Mouse (Mus musculus) megakaryocyte, embryonic 14.5 days (primary cell): ENCODE data around the gene Klhdc8b.

Experiments used
- FLI1 ChIP-seq: IDR thresholded peaks from 2 replicates; pipeline ENCODE4 v1.6.1; 2012; ENCODE audit warnings: low read length, inconsistent platforms, mixed read lengths
- GATA1 ChIP-seq: IDR thresholded peaks from 3 replicates; pipeline ENCODE4 v1.6.1; 2012; ENCODE audit warnings: mixed read lengths, low read length, inconsistent platforms, borderline replicate concordance

DNA sequence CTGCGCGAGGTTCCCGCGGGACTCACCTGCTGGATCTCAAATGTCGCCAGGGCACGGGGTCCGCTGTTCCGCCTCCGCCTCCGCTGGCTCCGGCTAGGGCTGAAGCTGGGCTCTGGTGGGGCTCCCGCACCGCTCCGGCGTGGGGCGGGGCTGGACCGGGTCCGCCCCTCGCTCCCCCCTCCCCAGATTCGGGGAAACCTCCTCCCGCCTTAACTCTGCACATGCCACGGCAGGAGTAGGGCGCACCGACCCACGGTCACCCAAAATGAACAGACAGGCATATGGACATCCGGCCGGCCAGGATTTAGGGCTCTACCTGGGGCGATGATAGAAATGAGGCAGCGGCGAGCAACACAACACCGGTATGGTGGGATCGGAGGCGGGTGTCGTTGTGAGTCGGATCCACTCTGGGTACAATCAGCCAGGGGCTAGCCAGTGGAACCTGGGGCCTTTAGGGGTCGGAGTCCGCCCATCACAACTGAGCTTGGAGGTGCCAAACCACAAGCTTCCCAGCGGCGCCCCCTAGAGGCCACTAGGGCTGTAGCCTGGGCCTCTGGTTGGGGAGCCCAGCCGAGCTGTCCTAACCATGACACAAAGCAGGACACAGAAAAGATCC, 9.0 kb downstream of the Klhdc8b start:
- TF ChIP-seq FLI1, result no peak
- TF ChIP-seq GATA1, result no peak
